Mouse (Mus musculus) limb, embryonic 10.5 days (tissue): Measurements from ENCODE around the gene Mafg. TPM values are rescaled to one million over a fixed set of nuclear protein-coding genes. Genes with fewer than 3 reads are reported as not detected.
"Not testable (repeated sequence)": the region's sequence is repeated elsewhere in the genome, so short reads cannot be mapped to it uniquely, and the experiment has no call there.

Experiments
- DNase-seq: peaks from one replicate; pipeline ENCODE4 v3.0.0-alpha.2; 2017; ENCODE audit warnings: low spot score
- H3K27ac ChIP-seq: fragments of 300-500 bp; sonication (generic); 2 replicates; pipeline ENCODE4 v1.5.1; 2016; ENCODE audit warnings: mild to moderate bottlenecking
- H3K27me3 ChIP-seq: fragments of 300-500 bp; sonication (generic); 2 replicates; pipeline ENCODE4 v1.6.1; 2016; ENCODE audit warnings: low read depth, mild to moderate bottlenecking; ENCODE audit not compliant: poor library complexity, severe bottlenecking
- H3K36me3 ChIP-seq: fragments of 300-500 bp; sonication (generic); 2 replicates; pipeline ENCODE4 v1.6.1; 2016; ENCODE audit warnings: mild to moderate bottlenecking, moderate library complexity
- H3K4me1 ChIP-seq: fragments of 300-500 bp; sonication (generic); 2 replicates; pipeline ENCODE4 v1.6.1; 2016
- H3K4me3 ChIP-seq: fragments of 300-500 bp; sonication (generic); 2 replicates; pipeline ENCODE4 v1.5.1; 2016; ENCODE audit warnings: mild to moderate bottlenecking, moderate library complexity
- H3K9me3 ChIP-seq: fragments of 300-500 bp; sonication (generic); replicated peaks from 2 replicates; pipeline ENCODE4 v1.6.1; 2016; ENCODE audit warnings: mild to moderate bottlenecking
- WGBS: fragments of 180-500 bp; shearing (Covaris S2); methylation state at CpG from one replicate; pipeline ENCODE4 v1.1.7; 2016; 5-methylcytosine and 5-hydroxymethylcytosine counted together
- polyA plus RNA-seq: library from polyadenylated mRNA; unstranded; fragments of >200 nt; fragmentation: Nextera tagmentation; extraction: Ambion mirVana; gene quantifications from 2 replicates; pipeline ENCODE4 v1.2.1, GENCODE M21; 2016

Gene Mafg
- polyA plus RNA-seq, 1 experiment from 2014 or later = 25.9 TPM

- DNase-seq = no peak
- Histone ChIP-seq H3K27ac (peak overlapping the region; percentile 99), H3K27me3 (no peaks in the 10 kb centered on the region), H3K4me3 (peak overlapping the region; percentile 100), H3K4me1 (peaks cover 30% of the 10 kb centered on the region), H3K9me3 (no peaks in the 10 kb centered on the region), H3K36me3 (peaks cover 78% of the 10 kb centered on the region)
- WGBS = 6% methylated on average over 99 of the region's 99 CpGs
These were observed 35.9 kb downstream of the Mafg start for GRCm38 (mm10) chr11:120597240-120598235.

- no peak for DNase-seq
- WGBS = 96% methylated on average over 6 of the region's 6 CpGs
- no peaks in the 10 kb centered on the region for H3K27me3 ChIP-seq
- no peaks in the 10 kb centered on the region for H3K4me1 ChIP-seq
- peaks cover 99% of the 10 kb centered on the region for H3K36me3 ChIP-seq
- H3K4me3 ChIP-seq = no peak overlapping the region
- no peak overlapping the region for H3K27ac ChIP-seq
- H3K9me3 ChIP-seq = 0 out of 2 replicates have a peak, but pooled peaks cover 2% of the 10 kb centered on the region
These were observed 44.9 kb downstream of the Mafg start for GRCm38 (mm10) chr11:120588531-120588930.

DNA sequence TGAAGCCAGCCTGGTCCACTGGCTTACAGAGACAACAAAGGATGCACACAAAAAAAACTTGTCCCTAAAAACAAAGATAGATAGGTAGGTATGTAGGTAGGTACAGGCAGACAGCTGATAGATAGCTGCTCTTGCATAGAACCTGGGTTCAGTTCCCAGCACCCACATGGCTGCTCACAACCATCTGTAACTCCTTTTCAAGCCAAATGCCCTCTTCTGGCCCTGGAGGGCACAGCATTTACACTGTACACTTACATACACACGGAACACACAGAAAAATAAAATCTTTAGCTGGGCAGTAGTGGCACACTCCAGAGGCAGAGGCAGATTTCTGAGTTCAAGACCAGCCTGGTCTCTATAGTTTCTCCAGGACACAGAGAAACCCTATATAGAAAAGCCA is 49.5 kb downstream of the Mafg start:
- peaks cover 30% of the 10 kb centered on the region for H3K4me1 ChIP-seq
- H3K27ac ChIP-seq = no peak overlapping the region
- no peak overlapping the region for H3K4me3 ChIP-seq
- no peaks in the 10 kb centered on the region for H3K27me3 ChIP-seq
- peaks cover 81% of the 10 kb centered on the region for H3K36me3 ChIP-seq
- 98% methylated on average over 1 of the region's 1 CpGs for WGBS
- 0 out of 2 replicates have a peak, but pooled peaks cover 2% of the 10 kb centered on the region for H3K9me3 ChIP-seq
- no peak for DNase-seq

GRCm38 (mm10) chr11:120582982-120583293 is 50.5 kb downstream of the Mafg start:
- WGBS = 91% methylated on average over 2 of the region's 2 CpGs
- not testable (repeated sequence) for DNase-seq

GRCm38 (mm10) chr11:120582268-120582981 is 51.0 kb downstream of the Mafg start:
- peaks cover 42% of the 10 kb centered on the region for H3K4me1 ChIP-seq
- H3K9me3 ChIP-seq = 0 out of 2 replicates have a peak, but pooled peaks cover 2% of the 10 kb centered on the region
- peak overlapping the region; percentile 97 for H3K27ac ChIP-seq
- H3K36me3 ChIP-seq = peaks cover 81% of the 10 kb centered on the region
- WGBS = 75% methylated on average over 8 of the region's 8 CpGs
- H3K4me3 ChIP-seq = peak overlapping the region; percentile 90
- no peaks in the 10 kb centered on the region for H3K27me3 ChIP-seq
- no peak for DNase-seq

More at GRCm38 (mm10) chr11:120582982-120583293, 50.5 kb downstream of the Mafg start:
- not testable (repeated sequence) for H3K27ac ChIP-seq, H3K4me3 ChIP-seq, H3K9me3 ChIP-seq, H3K27me3 ChIP-seq
- Histone ChIP-seq H3K4me1 (peaks cover 40% of the 10 kb centered on the region), H3K36me3 (peaks cover 81% of the 10 kb centered on the region)

DNA sequence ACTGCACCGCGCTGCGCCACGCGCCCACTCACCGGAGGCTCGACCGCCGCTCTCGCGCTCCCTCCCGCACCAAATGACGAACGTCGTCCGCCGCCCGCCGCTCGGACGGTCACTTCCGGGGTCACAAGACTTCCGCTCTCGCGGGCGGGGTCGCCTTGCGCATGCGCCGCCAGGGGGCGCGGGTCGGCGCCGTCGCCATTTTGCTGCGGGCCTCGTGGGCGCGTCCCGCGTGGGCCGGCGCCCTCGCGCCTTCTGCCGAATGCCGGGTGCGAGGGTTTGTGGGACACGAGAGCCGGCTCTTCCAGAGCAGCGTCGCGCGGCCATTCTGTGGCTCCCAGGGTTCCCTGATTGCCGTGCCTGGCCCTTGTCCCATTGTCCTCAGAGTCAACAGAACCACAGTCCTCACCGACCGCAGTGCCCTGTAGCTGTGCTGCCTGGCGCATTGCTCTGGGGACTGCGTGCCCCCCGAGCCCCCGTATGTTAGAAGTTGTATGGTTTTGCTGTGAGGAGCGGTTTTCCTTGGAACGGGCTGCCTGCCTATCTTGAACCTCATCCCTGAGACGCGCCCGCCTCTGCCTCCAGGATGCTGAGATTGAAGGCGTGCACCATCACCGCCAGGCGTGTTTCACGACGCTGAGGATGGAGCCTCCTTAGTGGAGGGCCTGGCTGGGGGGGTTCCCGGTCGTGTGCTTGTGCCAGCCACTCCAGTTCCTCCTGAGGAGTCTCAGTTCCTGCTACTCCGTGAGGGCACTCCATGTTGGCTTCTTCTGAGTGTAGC is 51.7 kb downstream of the Mafg start, which contains the start of gene Arhgdia:
Gene Arhgdia, minus strand, starts transcription at position 135 of the 778 bp plus-strand sequence.
- peak; percentile 92 for DNase-seq
- 0 out of 2 replicates have a peak, but pooled peaks cover 2% of the 10 kb centered on the region for H3K9me3 ChIP-seq
- peak within 1 kb of the TSS; percentile 90 for H3K4me3 ChIP-seq
- peaks cover 42% of the 10 kb centered on the region for H3K4me1 ChIP-seq
- H3K36me3 ChIP-seq = peaks cover 80% of the 10 kb centered on the region
- peak within 1 kb of the TSS; percentile 97 for H3K27ac ChIP-seq
- no peaks in the 10 kb centered on the region for H3K27me3 ChIP-seq
- WGBS = 5% methylated on average over 75 of the region's 75 CpGs

GRCm38 (mm10) chr11:120580871-120581331 is 52.5 kb downstream of the Mafg start:
- Histone ChIP-seq H3K4me3 (peak overlapping the region; percentile 90), H3K27me3 (no peaks in the 10 kb centered on the region), H3K36me3 (peaks cover 78% of the 10 kb centered on the region), H3K27ac (peak overlapping the region; percentile 97), H3K9me3 (0 out of 2 replicates have a peak, but pooled peaks cover 2% of the 10 kb centered on the region), H3K4me1 (peaks cover 42% of the 10 kb centered on the region)
- DNase-seq = peak; percentile 64
- WGBS = under 1% methylated on average over 33 of the region's 44 CpGs

DNA sequence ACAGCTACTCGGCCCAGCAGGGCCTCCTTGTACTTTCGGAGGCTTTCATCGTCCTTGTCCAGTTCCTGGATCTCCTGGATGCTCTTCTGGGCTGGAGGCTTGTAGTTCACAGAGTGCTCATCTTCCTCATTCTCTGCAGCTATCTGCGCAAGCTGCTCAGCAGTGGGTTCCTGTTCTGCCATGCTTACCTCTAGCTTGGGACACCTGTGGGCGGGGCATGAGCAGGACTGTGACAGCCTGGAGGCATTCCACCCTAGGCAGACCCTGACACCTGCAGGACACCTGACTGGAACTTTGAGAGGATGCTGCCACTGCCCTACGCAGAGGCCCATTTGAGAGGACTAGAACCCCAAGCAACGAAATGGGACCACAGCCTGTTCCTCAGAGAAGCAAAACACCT is 53.2 kb downstream of the Mafg start:
- no peak for DNase-seq
- Histone ChIP-seq H3K4me3 (peak overlapping the region; percentile 90), H3K4me1 (peaks cover 42% of the 10 kb centered on the region), H3K36me3 (peaks cover 70% of the 10 kb centered on the region), H3K27ac (peak overlapping the region; percentile 97), H3K27me3 (no peaks in the 10 kb centered on the region), H3K9me3 (0 out of 2 replicates have a peak, but pooled peaks cover 2% of the 10 kb centered on the region)
- WGBS = 69% methylated on average over 7 of the region's 7 CpGs

DNA sequence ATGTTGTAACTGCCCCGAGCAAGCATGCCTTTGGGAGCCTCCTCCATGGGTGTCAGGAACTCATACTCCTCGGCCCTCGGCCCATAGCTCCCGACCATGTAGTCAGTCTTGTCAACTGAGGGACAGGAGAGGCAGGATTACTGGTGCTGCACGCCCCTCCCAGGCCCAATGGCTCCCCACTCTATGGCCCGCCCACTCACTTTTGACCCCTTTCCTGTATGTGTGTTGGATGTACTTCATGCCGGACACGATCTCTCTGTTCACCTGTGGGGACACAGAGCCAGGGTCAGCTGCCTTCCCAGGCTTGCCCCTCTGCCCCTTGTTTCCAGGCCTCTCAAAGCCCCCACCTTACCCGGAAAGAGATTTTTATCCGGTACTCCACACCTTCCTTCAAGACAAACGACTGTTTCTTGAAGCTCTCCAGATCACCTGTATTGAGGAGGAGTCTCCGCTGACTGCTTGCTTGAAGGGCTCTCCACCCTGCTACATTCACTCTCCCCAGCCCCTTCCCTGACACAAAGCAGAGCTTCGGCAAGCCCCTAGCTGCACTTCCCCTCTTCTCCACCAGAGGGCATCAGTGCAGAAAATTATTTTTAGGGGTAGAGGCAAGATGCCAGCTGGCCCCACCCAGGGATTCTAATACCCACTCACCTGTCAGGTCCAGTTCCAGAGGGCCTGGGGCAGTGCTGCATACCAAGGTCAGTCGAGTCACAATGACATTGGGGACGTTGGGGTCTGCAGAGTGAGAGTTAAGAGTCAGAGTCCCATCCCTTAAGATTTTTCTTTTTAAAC is 53.9 kb downstream of the Mafg start:
- peaks cover 64% of the 10 kb centered on the region for H3K36me3 ChIP-seq

DNA sequence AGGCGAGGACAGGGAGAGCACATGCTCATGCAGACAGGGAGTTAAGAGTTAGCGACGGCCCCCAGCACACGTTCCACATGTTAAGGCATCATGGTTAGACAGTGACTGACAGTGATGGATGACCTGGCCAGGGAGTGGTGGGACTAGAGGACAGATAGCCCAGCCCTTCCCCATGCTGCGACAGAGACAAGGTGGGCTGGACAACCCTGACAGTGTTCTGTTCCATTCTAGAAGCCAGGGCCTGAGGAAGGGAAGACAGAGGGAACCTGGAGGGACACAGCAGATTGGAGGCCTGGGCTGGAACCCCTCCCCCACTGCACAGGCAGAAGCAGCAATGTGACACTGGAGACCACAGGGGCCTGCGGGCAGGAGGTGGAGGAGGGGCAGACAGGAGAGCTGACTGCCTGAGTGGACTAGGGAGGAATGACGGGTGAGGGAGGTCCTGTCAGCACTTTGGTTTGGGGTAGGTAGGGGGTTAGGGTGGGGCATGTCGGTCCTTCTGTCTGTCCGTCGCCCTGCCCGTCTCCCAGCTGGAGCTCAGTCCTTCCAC is 54.6 kb downstream of the Mafg start:
- H3K4me3 ChIP-seq = peak overlapping the region; percentile 90; the same call in 1 of the 2 replicates

More for the DNA sequence above, 53.9 kb downstream of the Mafg start:
- H3K27ac ChIP-seq = peak overlapping the region; percentile 54; the same call in 1 of the 2 replicates
- H3K27me3 ChIP-seq = no peaks in the 10 kb centered on the region
- H3K9me3 ChIP-seq = 0 out of 2 replicates have a peak, but pooled peaks cover 2% of the 10 kb centered on the region
- peaks cover 45% of the 10 kb centered on the region for H3K4me1 ChIP-seq
- H3K4me3 ChIP-seq = peak overlapping the region; percentile 90
- DNase-seq = peak; percentile 89
- WGBS = 64% methylated on average over 15 of the region's 15 CpGs

DNA sequence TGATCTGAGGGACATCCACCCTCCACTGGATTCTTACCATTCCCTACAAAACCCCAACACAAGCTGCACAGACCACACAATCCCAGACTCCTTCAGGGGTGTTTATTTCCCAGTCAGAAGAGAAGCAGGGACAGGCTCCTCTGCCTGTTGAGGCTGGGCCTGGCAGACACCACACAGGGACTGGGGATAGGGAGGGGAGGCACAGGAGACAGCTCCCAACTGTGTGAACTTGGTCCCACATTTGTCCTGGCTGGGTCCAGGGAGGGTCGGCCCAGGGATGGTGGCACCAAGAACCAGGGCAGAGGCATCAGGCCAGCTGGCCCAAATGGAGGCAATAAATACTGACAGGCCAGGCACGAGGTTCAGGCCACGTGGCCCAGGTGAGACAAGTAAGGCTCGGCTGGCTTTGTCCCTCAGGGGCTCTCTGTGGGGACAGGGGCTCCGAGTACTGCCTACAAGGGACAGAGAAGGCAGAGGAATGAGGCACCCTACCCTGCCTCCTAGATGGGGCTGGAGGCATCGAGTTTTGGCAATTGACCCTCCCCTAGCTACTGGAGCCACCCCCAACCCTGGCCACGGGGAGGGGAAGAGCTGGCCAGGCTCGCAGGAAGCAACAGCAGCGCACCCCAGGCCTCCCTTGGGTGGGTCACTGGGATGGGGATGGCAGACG is 55.2 kb downstream of the Mafg start:
- DNase-seq = no peak
- Histone ChIP-seq H3K4me1 (peaks cover 52% of the 10 kb centered on the region), H3K27ac (0 out of 2 replicates have a peak overlapping the region, but pooled peaks have one; percentile 11), H3K4me3 (0 out of 2 replicates have a peak overlapping the region, but pooled peaks have one; percentile 90), H3K9me3 (no peaks in the 10 kb centered on the region), H3K27me3 (no peaks in the 10 kb centered on the region), H3K36me3 (peaks cover 51% of the 10 kb centered on the region)
- 81% methylated on average over 10 of the region's 10 CpGs for WGBS

More for the DNA sequence above, 54.6 kb downstream of the Mafg start:
- DNase-seq = no peak
- no peaks in the 10 kb centered on the region for H3K9me3 ChIP-seq
- peaks cover 52% of the 10 kb centered on the region for H3K4me1 ChIP-seq
- peaks cover 56% of the 10 kb centered on the region for H3K36me3 ChIP-seq
- H3K27me3 ChIP-seq = no peaks in the 10 kb centered on the region
- peak overlapping the region; percentile 54; the same call in 1 of the 2 replicates for H3K27ac ChIP-seq
- WGBS = 79% methylated on average over 11 of the region's 11 CpGs
